Mouse (Mus musculus): ENCODE measurements around the gene Gm45713. TPM values are rescaled to one million over a fixed set of nuclear protein-coding genes. Genes with fewer than 3 reads are reported as not detected.
A peak's percentile ranks its signal among the peaks of the same experiment; 100 is the strongest.

The Gm45713 gene
- polyA plus RNA-seq, 1 experiment from 2014 or later: 0.53 TPM

DNA sequence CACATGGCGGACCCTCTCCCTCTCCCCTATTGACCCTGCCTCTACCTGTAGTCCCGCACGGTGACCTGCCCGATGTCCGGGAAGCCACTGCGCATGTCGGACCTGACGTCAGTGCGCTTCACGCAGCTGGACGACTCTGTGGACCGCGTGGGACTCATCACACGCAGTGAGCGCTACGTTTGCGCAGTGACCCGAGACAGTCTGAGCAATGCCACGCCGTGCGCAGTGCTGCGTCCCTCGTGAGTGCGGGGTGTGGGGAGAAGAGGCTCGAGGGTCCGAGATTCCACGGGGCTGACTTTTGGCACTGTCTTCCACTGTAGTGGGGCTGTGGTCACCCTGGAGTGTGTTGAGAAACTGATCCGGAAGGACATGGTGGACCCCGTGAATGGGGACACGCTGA is 59.5 kb downstream of the Gm45713 start:
- Histone ChIP-seq H3K27me3 (ENCODE audit: control insufficient read depth, insufficient read depth, low read length) (no peaks in the 10 kb centered on the region), H3K4me3 (replicated peaks; ENCODE audit: low read depth, low read length) (no peak overlapping the region), H3K36me3 (ENCODE audit: control insufficient read depth, insufficient read depth, low read length) (peaks cover 33% of the 10 kb centered on the region), H3K4me1 (ENCODE audit: control insufficient read depth, insufficient read depth, low read length) (no peaks in the 10 kb centered on the region), H3K9ac (replicated peaks; ENCODE audit: low read length) (no peak overlapping the region), H3K27ac (replicated peaks; ENCODE audit: low read depth, low read length) (no peak overlapping the region), H3K4me2 (ENCODE audit: low read length) (no peak overlapping the region), H3K9me3 (ENCODE audit: control insufficient read depth, low read length) (no peaks in the 10 kb centered on the region)
- ATAC-seq (ENCODE audit: low FRiP score, low TSS enrichment) (no peak), DNase-seq (no peak)
- WGBS: 92% methylated on average over 30 of the region's 30 CpGs

MicroRNAs within 50 kb of the gene (microRNA counts, 519-probe panel; counts per million panel counts)
- 4,195 counts per million, percentile 29 among the panel's probes with 10 or more counts for microRNA mmu-miR-150

Small RNA genes lying within 50 kb of the gene (microRNA-seq; reads per million reads assigned to microRNA genes)
- 94.4 reads per million, percentile 55 among the genes with 10 or more reads in this experiment for gene Mir150
- gene Mir5121: 16.9 reads per million, percentile 38 among the genes with 10 or more reads in this experiment
- not detected for gene Mir7055

Other genes starting within 250 kb of the Gm45713 start
- gene Med25, start 243.5 kb downstream of the Gm45713 start, polyA plus RNA-seq (2014; fragmentation: Nextera tagmentation; extraction: Ambion mirVana): 114 and 128 TPM in 2 replicates
- 16.7 and 17.2 TPM in 2 replicates for gene Fuz, start 240.2 kb downstream of the Gm45713 start, polyA plus RNA-seq (2014; fragmentation: Nextera tagmentation; extraction: Ambion mirVana)
- gene Ap2a1, start 206.7 kb downstream of the Gm45713 start, polyA plus RNA-seq (2014; fragmentation: Nextera tagmentation; extraction: Ambion mirVana): 124 and 133 TPM in 2 replicates
- gene Tsks, start 193.0 kb downstream of the Gm45713 start, polyA plus RNA-seq (2014; fragmentation: Nextera tagmentation; extraction: Ambion mirVana): not detected in 2 replicates
- gene Cpt1c, start 161.4 kb downstream of the Gm45713 start, polyA plus RNA-seq (2014; fragmentation: Nextera tagmentation; extraction: Ambion mirVana): 50.1 and 52.3 TPM in 2 replicates
- 236 and 281 TPM in 2 replicates for gene Prmt1, start 149.7 kb downstream of the Gm45713 start, polyA plus RNA-seq (2014; fragmentation: Nextera tagmentation; extraction: Ambion mirVana)
- 46.7 and 54.0 TPM in 2 replicates for gene Irf3, start 138.6 kb downstream of the Gm45713 start, polyA plus RNA-seq (2014; fragmentation: Nextera tagmentation; extraction: Ambion mirVana)
- 11.8 and 15.4 TPM in 2 replicates for gene Bcl2l12, start 137.5 kb downstream of the Gm45713 start, polyA plus RNA-seq (2014; fragmentation: Nextera tagmentation; extraction: Ambion mirVana)
- 60.6 and 61.2 TPM in 2 replicates for gene Scaf1, start 119.9 kb downstream of the Gm45713 start, polyA plus RNA-seq (2014; fragmentation: Nextera tagmentation; extraction: Ambion mirVana)
- 9.7 and 13.2 TPM in 2 replicates for gene Rras, start 118.3 kb downstream of the Gm45713 start, polyA plus RNA-seq (2014; fragmentation: Nextera tagmentation; extraction: Ambion mirVana)
- 19.5 and 21.4 TPM in 2 replicates for gene Prr12, start 83.3 kb downstream of the Gm45713 start, polyA plus RNA-seq (2014; fragmentation: Nextera tagmentation; extraction: Ambion mirVana)
- gene Nosip, start 73.8 kb downstream of the Gm45713 start, polyA plus RNA-seq (2014; fragmentation: Nextera tagmentation; extraction: Ambion mirVana): 55.3 and 65.9 TPM in 2 replicates
- gene Prrg2, start 73.6 kb downstream of the Gm45713 start, polyA plus RNA-seq (2014; fragmentation: Nextera tagmentation; extraction: Ambion mirVana): 10.1 and 12.2 TPM in 2 replicates
- gene Rcn3, start 44.0 kb downstream of the Gm45713 start, polyA plus RNA-seq (2014; fragmentation: Nextera tagmentation; extraction: Ambion mirVana): 31.2 and 59.3 TPM in 2 replicates
- gene Fcgrt, start 32.4 kb downstream of the Gm45713 start, polyA plus RNA-seq (2014; fragmentation: Nextera tagmentation; extraction: Ambion mirVana): 4.8 and 21.8 TPM in 2 replicates
- gene Rps11, start 11.8 kb downstream of the Gm45713 start, polyA plus RNA-seq (2014; fragmentation: Nextera tagmentation; extraction: Ambion mirVana): 915 and 960 TPM in 2 replicates
- gene Rpl13a, start 7.5 kb downstream of the Gm45713 start, polyA plus RNA-seq (2014; fragmentation: Nextera tagmentation; extraction: Ambion mirVana): 746 and 846 TPM in 2 replicates
- 0.50 and 1.4 TPM in 2 replicates for gene Flt3l, start 201 bp upstream of the Gm45713 start, polyA plus RNA-seq (2014; fragmentation: Nextera tagmentation; extraction: Ambion mirVana)
- gene Pih1d1, start 18.1 kb upstream of the Gm45713 start, polyA plus RNA-seq (2014; fragmentation: Nextera tagmentation; extraction: Ambion mirVana): 92.8 and 96.2 TPM in 2 replicates
- 21.2 and 24.1 TPM in 2 replicates for gene Aldh16a1, start 18.4 kb upstream of the Gm45713 start, polyA plus RNA-seq (2014; fragmentation: Nextera tagmentation; extraction: Ambion mirVana)
- 0.39 and 0.62 TPM in 2 replicates for gene Slc17a7, start 27.7 kb upstream of the Gm45713 start, polyA plus RNA-seq (2014; fragmentation: Nextera tagmentation; extraction: Ambion mirVana)
- not detected in 2 replicates for gene Gfy, start 43.3 kb upstream of the Gm45713 start, polyA plus RNA-seq (2014; fragmentation: Nextera tagmentation; extraction: Ambion mirVana)
- gene Pth2, start 44.8 kb upstream of the Gm45713 start, polyA plus RNA-seq (2014; fragmentation: Nextera tagmentation; extraction: Ambion mirVana): 0.68 and 1.4 TPM in 2 replicates
- 0.33 and 0.34 TPM in 2 replicates for gene Ccdc155, start 68.7 kb upstream of the Gm45713 start, polyA plus RNA-seq (2014; fragmentation: Nextera tagmentation; extraction: Ambion mirVana)
- gene Dkkl1, start 75.9 kb upstream of the Gm45713 start, polyA plus RNA-seq (2014; fragmentation: Nextera tagmentation; extraction: Ambion mirVana): 2.4 and 2.7 TPM in 2 replicates
- 38.4 and 59.7 TPM in 2 replicates for gene Tead2, start 79.5 kb upstream of the Gm45713 start, polyA plus RNA-seq (2014; fragmentation: Nextera tagmentation; extraction: Ambion mirVana)
- gene Cd37, start 102.9 kb upstream of the Gm45713 start, polyA plus RNA-seq (2014; fragmentation: Nextera tagmentation; extraction: Ambion mirVana): 0.76 and 1.0 TPM in 2 replicates
- 0.16 and 0.54 TPM in 2 replicates for gene Slc6a16, start 104.9 kb upstream of the Gm45713 start, polyA plus RNA-seq (2014; fragmentation: Nextera tagmentation; extraction: Ambion mirVana)
- not detected in 2 replicates for gene Slc6a21, start 141.3 kb upstream of the Gm45713 start, polyA plus RNA-seq (2014; fragmentation: Nextera tagmentation; extraction: Ambion mirVana)
- 8.4 and 9.5 TPM in 2 replicates for gene Trpm4, start 197.5 kb upstream of the Gm45713 start, polyA plus RNA-seq (2014; fragmentation: Nextera tagmentation; extraction: Ambion mirVana)
- not detected in 2 replicates for gene Hrc, start 199.1 kb upstream of the Gm45713 start, polyA plus RNA-seq (2014; fragmentation: Nextera tagmentation; extraction: Ambion mirVana)
- 26.9 and 28.0 TPM in 2 replicates for gene Ppfia3, start 230.8 kb upstream of the Gm45713 start, polyA plus RNA-seq (2014; fragmentation: Nextera tagmentation; extraction: Ambion mirVana)
- 11.6 and 26.5 TPM in 2 replicates for gene Lin7b, start 234.4 kb upstream of the Gm45713 start, polyA plus RNA-seq (2014; fragmentation: Nextera tagmentation; extraction: Ambion mirVana)